Mouse (Mus musculus) splenic B cell, adult 2 months (primary cell): Measurements from ENCODE around the gene Ehbp1l1.

Experiments
- DNase-seq: peaks from one replicate; pipeline ENCODE4 v3.0.0-alpha.2; 2011; ENCODE audit warnings: low read depth, low spot score
- H3K27me3 ChIP-seq: 2 replicates; pipeline ENCODE4 v1.6.1; 2012; ENCODE audit warnings: mild to moderate bottlenecking, low read length, moderate library complexity, mixed read lengths; ENCODE audit not compliant: control insufficient read depth, poor library complexity, insufficient read depth, severe bottlenecking
- H3K36me3 ChIP-seq: 2 replicates; pipeline ENCODE4 v1.6.1; 2012; ENCODE audit warnings: mild to moderate bottlenecking, low read length, moderate library complexity, mixed read lengths; ENCODE audit not compliant: control insufficient read depth, poor library complexity, insufficient read depth, severe bottlenecking

Ehbp1l1 gene

GRCm38 (mm10) chr19:5725029-5725707, 949 bp downstream of the Ehbp1l1 start:
- peak; percentile 27 for DNase-seq
- Histone ChIP-seq H3K27me3 (no peaks in the 10 kb centered on the region), H3K36me3 (peaks cover 8% of the 10 kb centered on the region)

- Histone ChIP-seq H3K27me3 (no peaks in the 10 kb centered on the region), H3K36me3 (peaks cover 10% of the 10 kb centered on the region)
- peak; percentile 67 for DNase-seq
These were observed 1.6 kb downstream of the Ehbp1l1 start for GRCm38 (mm10) chr19:5724549-5724941.

- H3K36me3 ChIP-seq = peaks cover 10% of the 10 kb centered on the region
- no peak for DNase-seq
- H3K27me3 ChIP-seq = no peaks in the 10 kb centered on the region
These were observed 2.1 kb downstream of the Ehbp1l1 start for GRCm38 (mm10) chr19:5723934-5724548.

- no peak for DNase-seq
- H3K36me3 ChIP-seq = peaks cover 10% of the 10 kb centered on the region
- no peaks in the 10 kb centered on the region for H3K27me3 ChIP-seq
These were observed 3.2 kb downstream of the Ehbp1l1 start for GRCm38 (mm10) chr19:5722848-5723425.

- peaks cover 10% of the 10 kb centered on the region for H3K36me3 ChIP-seq
These were observed 4.9 kb downstream of the Ehbp1l1 start for GRCm38 (mm10) chr19:5721233-5721632.

GRCm38 (mm10) chr19:5716955-5717354, 9.2 kb downstream of the Ehbp1l1 start:
- H3K36me3 ChIP-seq = peaks cover 13% of the 10 kb centered on the region
- DNase-seq = no peak
- H3K27me3 ChIP-seq = no peaks in the 10 kb centered on the region

More at GRCm38 (mm10) chr19:5721233-5721632, 4.9 kb downstream of the Ehbp1l1 start:
- no peaks in the 10 kb centered on the region for H3K27me3 ChIP-seq
- DNase-seq = no peak

- H3K36me3 ChIP-seq = peaks cover 6% of the 10 kb centered on the region
- no peaks in the 10 kb centered on the region for H3K27me3 ChIP-seq
- peak; percentile 22 for DNase-seq
These were observed 10.1 kb downstream of the Ehbp1l1 start for GRCm38 (mm10) chr19:5715793-5716688.

GRCm38 (mm10) chr19:5713730-5714129, 12.4 kb downstream of the Ehbp1l1 start:
- H3K36me3 ChIP-seq = peaks cover 11% of the 10 kb centered on the region
- no peaks in the 10 kb centered on the region for H3K27me3 ChIP-seq
- DNase-seq = no peak

GRCm38 (mm10) chr19:5713255-5713654, 12.9 kb downstream of the Ehbp1l1 start:
- no peak for DNase-seq
- Histone ChIP-seq H3K36me3 (peaks cover 15% of the 10 kb centered on the region), H3K27me3 (no peaks in the 10 kb centered on the region)

- Histone ChIP-seq H3K27me3 (no peaks in the 10 kb centered on the region), H3K36me3 (peaks cover 17% of the 10 kb centered on the region)
- peak; percentile 60 for DNase-seq
These were observed 14.1 kb downstream of the Ehbp1l1 start for GRCm38 (mm10) chr19:5711907-5712460.

GRCm38 (mm10) chr19:5711218-5711617, 14.9 kb downstream of the Ehbp1l1 start:
- DNase-seq = peak; percentile 78
- Histone ChIP-seq H3K27me3 (no peaks in the 10 kb centered on the region), H3K36me3 (peaks cover 17% of the 10 kb centered on the region)

GRCm38 (mm10) chr19:5710581-5710980, 15.5 kb downstream of the Ehbp1l1 start:
- DNase-seq = no peak
- Histone ChIP-seq H3K36me3 (peaks cover 16% of the 10 kb centered on the region), H3K27me3 (no peaks in the 10 kb centered on the region)

- Histone ChIP-seq H3K36me3 (peaks cover 14% of the 10 kb centered on the region), H3K27me3 (no peaks in the 10 kb centered on the region)
- DNase-seq = no peak
These were observed 16.0 kb downstream of the Ehbp1l1 start for GRCm38 (mm10) chr19:5710068-5710467.

GRCm38 (mm10) chr19:5704801-5705571, 21.1 kb downstream of the Ehbp1l1 start:
- no peak for DNase-seq
- H3K36me3 ChIP-seq = peaks cover 16% of the 10 kb centered on the region
- no peaks in the 10 kb centered on the region for H3K27me3 ChIP-seq
